Mouse (Mus musculus): Measurements from ENCODE around the gene Rhox6. TPM values are rescaled to one million over a fixed set of nuclear protein-coding genes. Genes with fewer than 3 reads are reported as not detected.
"Not testable (repeated sequence)": the region's sequence is repeated elsewhere in the genome, so short reads cannot be mapped to it uniquely, and the experiment has no call there.

Rhox6 gene
- not detected in 2 replicates for polyA plus RNA-seq (2015; fragmentation: Nextera tagmentation; extraction: Ambion mirVana)

- H3K9me3 ChIP-seq; H3K27me3 ChIP-seq; H3K9ac ChIP-seq; ATAC-seq (ENCODE audit: low FRiP score, low read depth); H3K4me2 ChIP-seq; H3K27ac ChIP-seq (replicated peaks); H3K36me3 ChIP-seq; H3K4me1 ChIP-seq (replicated peaks); H3K4me3 ChIP-seq: not testable (repeated sequence)
- WGBS, result 90% methylated on average over 4 of the region's 12 CpGs
Measured at GRCm38 (mm10) chrX:37826610-37827009, at the start of gene Rhox6. Gene Rhox6 (plus strand): TSS chrX:37826910.

GRCm38 (mm10) chrX:37807286-37808080 lies 19.2 kb upstream of the Rhox6 start:
- WGBS, result 89% methylated on average over 15 of the region's 15 CpGs

GRCm38 (mm10) chrX:37809396-37809795 lies 17.3 kb upstream of the Rhox6 start:
- H3K4me3 ChIP-seq, result no peak overlapping the region
- H3K4me1 ChIP-seq (replicated peaks), result no peaks in the 10 kb centered on the region
- no peak overlapping the region for H3K27ac ChIP-seq (replicated peaks)
- no peaks in the 10 kb centered on the region for H3K36me3 ChIP-seq
- no peak overlapping the region for H3K9ac ChIP-seq
- 61% methylated on average over 2 of the region's 2 CpGs for WGBS
- no peak for ATAC-seq (ENCODE audit: low FRiP score, low read depth)
- H3K9me3 ChIP-seq, result no peaks in the 10 kb centered on the region
- H3K27me3 ChIP-seq, result no peaks in the 10 kb centered on the region
- no peak overlapping the region for H3K4me2 ChIP-seq

More at GRCm38 (mm10) chrX:37807286-37808080, 19.2 kb upstream of the Rhox6 start:
- Histone ChIP-seq H3K4me2 (no peak overlapping the region), H3K36me3 (no peaks in the 10 kb centered on the region), H3K27ac (replicated peaks) (no peak overlapping the region), H3K27me3 (no peaks in the 10 kb centered on the region), H3K4me1 (replicated peaks) (no peaks in the 10 kb centered on the region), H3K9ac (no peak overlapping the region), H3K9me3 (no peaks in the 10 kb centered on the region), H3K4me3 (no peak overlapping the region)
- no peak for ATAC-seq (ENCODE audit: low FRiP score, low read depth)

GRCm38 (mm10) chrX:37811179-37811578 lies 15.5 kb upstream of the Rhox6 start:
- Histone ChIP-seq H3K4me1 (replicated peaks) (no peaks in the 10 kb centered on the region), H3K9me3 (no peaks in the 10 kb centered on the region), H3K9ac (no peak overlapping the region), H3K4me2 (no peak overlapping the region), H3K27me3 (no peaks in the 10 kb centered on the region), H3K27ac (replicated peaks) (no peak overlapping the region), H3K4me3 (no peak overlapping the region), H3K36me3 (no peaks in the 10 kb centered on the region)
- 30% methylated on average over 5 of the region's 5 CpGs for WGBS
- no peak for ATAC-seq (ENCODE audit: low FRiP score, low read depth)

GRCm38 (mm10) chrX:37815665-37816064 lies 11.0 kb upstream of the Rhox6 start:
- 79% methylated on average over 10 of the region's 10 CpGs for WGBS
- Histone ChIP-seq H3K4me3 (no peak overlapping the region), H3K4me2 (no peak overlapping the region), H3K36me3 (no peaks in the 10 kb centered on the region), H3K9ac (no peak overlapping the region), H3K9me3 (no peaks in the 10 kb centered on the region), H3K27me3 (no peaks in the 10 kb centered on the region), H3K4me1 (replicated peaks) (no peaks in the 10 kb centered on the region), H3K27ac (replicated peaks) (no peak overlapping the region)
- no peak for ATAC-seq (ENCODE audit: low FRiP score, low read depth)

- not testable (repeated sequence) for ATAC-seq (ENCODE audit: low FRiP score, low read depth); H3K4me2 ChIP-seq; H3K27me3 ChIP-seq; H3K27ac ChIP-seq (replicated peaks); H3K9ac ChIP-seq; H3K4me1 ChIP-seq (replicated peaks); H3K4me3 ChIP-seq; H3K9me3 ChIP-seq; H3K36me3 ChIP-seq
- 86% methylated on average over 8 of the region's 8 CpGs for WGBS
Measured at GRCm38 (mm10) chrX:37831386-37831785, 4.7 kb downstream of the Rhox6 start, which contains the start of gene Rhox7a. Gene Rhox7a (plus strand): TSS chrX:37831686.

- Histone ChIP-seq H3K27me3 (no peaks in the 10 kb centered on the region), H3K27ac (replicated peaks) (no peak overlapping the region), H3K4me2 (no peak overlapping the region), H3K9me3 (no peaks in the 10 kb centered on the region), H3K36me3 (no peaks in the 10 kb centered on the region), H3K4me1 (replicated peaks) (no peaks in the 10 kb centered on the region), H3K9ac (no peak overlapping the region), H3K4me3 (no peak overlapping the region)
- no peak for ATAC-seq (ENCODE audit: low FRiP score, low read depth)
- 99% methylated on average over 2 of the region's 2 CpGs for WGBS
Measured at GRCm38 (mm10) chrX:37871641-37872040, 44.9 kb downstream of the Rhox6 start.

- H3K9me3 ChIP-seq, result no peaks in the 10 kb centered on the region
- no peak within 1 kb of the TSS for H3K4me2 ChIP-seq
- H3K27ac ChIP-seq (replicated peaks), result no peak within 1 kb of the TSS
- no peaks in the 10 kb centered on the region for H3K27me3 ChIP-seq
- H3K4me3 ChIP-seq, result no peak within 1 kb of the TSS
- no peaks in the 10 kb centered on the region for H3K36me3 ChIP-seq
- 78% methylated on average over 4 of the region's 4 CpGs for WGBS
- no peaks in the 10 kb centered on the region for H3K4me1 ChIP-seq (replicated peaks)
- no peak for ATAC-seq (ENCODE audit: low FRiP score, low read depth)
- no peak within 1 kb of the TSS for H3K9ac ChIP-seq
Measured at GRCm38 (mm10) chrX:37878844-37879243, 52.1 kb downstream of the Rhox6 start, which contains the start of gene Rhox8. Gene Rhox8 (minus strand): TSS chrX:37878944.

Other genes with a start within 250 kb of the Rhox6 start
- gene Rhox3f, start 245.9 kb upstream of the Rhox6 start, polyA plus RNA-seq (2015; fragmentation: Nextera tagmentation; extraction: Ambion mirVana), result not detected in 2 replicates
- gene Rhox4f, start 219.2 kb upstream of the Rhox6 start, polyA plus RNA-seq (2015; fragmentation: Nextera tagmentation; extraction: Ambion mirVana), result not detected in 2 replicates
- gene Rhox3g, start 198.3 kb upstream of the Rhox6 start, polyA plus RNA-seq (2015; fragmentation: Nextera tagmentation; extraction: Ambion mirVana), result not detected in 2 replicates
- gene Rhox2g, start 183.4 kb upstream of the Rhox6 start, polyA plus RNA-seq (2015; fragmentation: Nextera tagmentation; extraction: Ambion mirVana), result not detected in 2 replicates
- not detected in 2 replicates for gene Rhox4g, start 175.6 kb upstream of the Rhox6 start, polyA plus RNA-seq (2015; fragmentation: Nextera tagmentation; extraction: Ambion mirVana)
- gene Rhox3h, start 158.1 kb upstream of the Rhox6 start, polyA plus RNA-seq (2015; fragmentation: Nextera tagmentation; extraction: Ambion mirVana), result not detected in 2 replicates
- not detected in 2 replicates for gene Rhox2h, start 153.6 kb upstream of the Rhox6 start, polyA plus RNA-seq (2015; fragmentation: Nextera tagmentation; extraction: Ambion mirVana)
- gene Rhox5, start 22.1 kb upstream of the Rhox6 start, polyA plus RNA-seq (2015; fragmentation: Nextera tagmentation; extraction: Ambion mirVana), result 0.22 and 1.4 TPM in 2 replicates
- not detected in 2 replicates for gene Rhox7a, start 4.8 kb downstream of the Rhox6 start, polyA plus RNA-seq (2015; fragmentation: Nextera tagmentation; extraction: Ambion mirVana)
- 0.17 TPM in 1 of 2 replicates, not detected in the other for gene Rhox8, start 52.0 kb downstream of the Rhox6 start, polyA plus RNA-seq (2015; fragmentation: Nextera tagmentation; extraction: Ambion mirVana)
- not detected in 2 replicates for gene Rhox7b, start 70.3 kb downstream of the Rhox6 start, polyA plus RNA-seq (2015; fragmentation: Nextera tagmentation; extraction: Ambion mirVana)
- gene Rhox9, start 74.9 kb downstream of the Rhox6 start, polyA plus RNA-seq (2015; fragmentation: Nextera tagmentation; extraction: Ambion mirVana), result not detected in 2 replicates
- not detected in 2 replicates for gene Btg1-ps1, start 191.9 kb downstream of the Rhox6 start, polyA plus RNA-seq (2015; fragmentation: Nextera tagmentation; extraction: Ambion mirVana)
- not detected in 2 replicates for gene Btg1-ps2, start 216.2 kb downstream of the Rhox6 start, polyA plus RNA-seq (2015; fragmentation: Nextera tagmentation; extraction: Ambion mirVana)
- gene Rhox10, start 239.6 kb downstream of the Rhox6 start, polyA plus RNA-seq (2015; fragmentation: Nextera tagmentation; extraction: Ambion mirVana), result not detected in 2 replicates